Mouse (Mus musculus) forebrain, postnatal 0 days (tissue): ENCODE measurements at regions not wholly inside any gene's neighbourhood (a gene's known extent, or its start where the extent isn't known, plus 50 kb on each side); places are given as distances from the start of the nearest gene placed in this dataset.
A peak's percentile ranks its signal among the peaks of the same experiment; 100 is the strongest.

Experiments used
- ATAC-seq: fragments of 200-750 bp; cut with Nextera tagmentation; 2 replicates; pipeline ENCODE4 v1.8.0; 2017; ENCODE audit warnings: mild to moderate bottlenecking, moderate library complexity
- DNase-seq: peaks from one replicate; pipeline ENCODE4 v3.0.0-alpha.2; 2015
- H3K27ac ChIP-seq: fragments of 300-500 bp; sonication (generic); 2 replicates; pipeline ENCODE4 v1.5.1; 2014; ENCODE audit warnings: low read depth, mild to moderate bottlenecking, antibody characterized with exemption, low read length, moderate library complexity, mixed read lengths
- H3K27me3 ChIP-seq: fragments of 300-500 bp; sonication (generic); 2 replicates; pipeline ENCODE4 v1.6.1; 2014; ENCODE audit warnings: mild to moderate bottlenecking, low read length, mixed read lengths; ENCODE audit not compliant: insufficient read depth
- H3K36me3 ChIP-seq: fragments of 300-500 bp; sonication (generic); 2 replicates; pipeline ENCODE4 v1.6.1; 2014; ENCODE audit warnings: mild to moderate bottlenecking, moderate library complexity; ENCODE audit not compliant: insufficient read depth
- H3K4me1 ChIP-seq: fragments of 300-500 bp; sonication (generic); 2 replicates; pipeline ENCODE4 v1.6.1; 2014; ENCODE audit warnings: antibody characterized with exemption; ENCODE audit not compliant: insufficient read depth
- H3K4me2 ChIP-seq: fragments of 300-500 bp; sonication (generic); 2 replicates; pipeline ENCODE4 v1.6.1; 2014; ENCODE audit warnings: low read depth, mild to moderate bottlenecking, moderate library complexity
- H3K4me3 ChIP-seq: fragments of 300-500 bp; sonication (generic); 2 replicates; pipeline ENCODE4 v1.5.1; 2014; ENCODE audit warnings: low read depth, low read length, mixed read lengths
- H3K9ac ChIP-seq: fragments of 300-500 bp; sonication (generic); 2 replicates; pipeline ENCODE4 v1.6.1; 2014; ENCODE audit warnings: mild to moderate bottlenecking
- H3K9me3 ChIP-seq: fragments of 300-500 bp; sonication (generic); 2 replicates; pipeline ENCODE4 v1.6.1; 2016; ENCODE audit warnings: low read length
- CTCF ChIP-seq: sonication (generic); IDR thresholded peaks from 2 replicates; pipeline ENCODE4 v1.5.1; 2016; ENCODE audit warnings: antibody characterized with exemption, control low read depth, low read depth
- WGBS: fragments of 180-500 bp; shearing (Covaris S2); extraction: QIAGEN DNeasy Blood & Tissue Kit; methylation state at CpG from one replicate; pipeline ENCODE4 v1.1.7; 2014; 5-methylcytosine and 5-hydroxymethylcytosine counted together

- H3K4me2 ChIP-seq = no peak overlapping the region
- TF ChIP-seq CTCF = no peak
Measured at GRCm38 (mm10) chr8:47615061-47615460, 60.3 kb downstream of the Ing2 start.

GRCm38 (mm10) chr8:47611773-47612433 is 63.5 kb downstream of the Ing2 start:
- no peaks in the 10 kb centered on the region for H3K4me1 ChIP-seq
- WGBS = 67% methylated on average over 11 of the region's 11 CpGs
- H3K9me3 ChIP-seq = no peaks in the 10 kb centered on the region
- no peak overlapping the region for H3K4me3 ChIP-seq
- H3K4me2 ChIP-seq = no peak overlapping the region
- H3K27ac ChIP-seq = no peak overlapping the region
- ATAC-seq (peak; percentile 81), DNase-seq (peak; percentile 17)
- H3K36me3 ChIP-seq = no peaks in the 10 kb centered on the region
- H3K9ac ChIP-seq = no peak overlapping the region
- H3K27me3 ChIP-seq = no peaks in the 10 kb centered on the region
- no peak for TF ChIP-seq CTCF

More at GRCm38 (mm10) chr8:47615061-47615460, 60.3 kb downstream of the Ing2 start:
- no peak for DNase-seq
- Histone ChIP-seq H3K9ac (no peak overlapping the region), H3K9me3 (no peaks in the 10 kb centered on the region), H3K4me1 (no peaks in the 10 kb centered on the region), H3K4me3 (no peak overlapping the region), H3K27ac (no peak overlapping the region), H3K27me3 (no peaks in the 10 kb centered on the region), H3K36me3 (no peaks in the 10 kb centered on the region)
- 46% methylated on average over 8 of the region's 8 CpGs for WGBS
- ATAC-seq = no peak

GRCm38 (mm10) chr8:47609969-47610368 is 65.4 kb downstream of the Ing2 start:
- no peak for TF ChIP-seq CTCF
- ATAC-seq (no peak), DNase-seq (no peak)
- H3K9ac ChIP-seq = no peak overlapping the region
- H3K9me3 ChIP-seq = no peaks in the 10 kb centered on the region
- no peaks in the 10 kb centered on the region for H3K36me3 ChIP-seq
- H3K4me3 ChIP-seq = no peak overlapping the region
- 88% methylated on average over 5 of the region's 5 CpGs for WGBS
- H3K4me2 ChIP-seq = no peak overlapping the region
- no peak overlapping the region for H3K27ac ChIP-seq
- no peaks in the 10 kb centered on the region for H3K4me1 ChIP-seq
- no peaks in the 10 kb centered on the region for H3K27me3 ChIP-seq

GRCm38 (mm10) chr8:47604198-47604835 is 70.9 kb downstream of the Rwdd4a start:
- no peak for TF ChIP-seq CTCF
- DNase-seq (no peak), ATAC-seq (no peak)
- H3K27ac ChIP-seq = no peak overlapping the region
- no peaks in the 10 kb centered on the region for H3K4me1 ChIP-seq
- no peak overlapping the region for H3K4me2 ChIP-seq
- H3K4me3 ChIP-seq = no peak overlapping the region
- H3K9ac ChIP-seq = no peak overlapping the region
- 86% methylated on average over 8 of the region's 8 CpGs for WGBS
- no peaks in the 10 kb centered on the region for H3K36me3 ChIP-seq
- H3K27me3 ChIP-seq = no peaks in the 10 kb centered on the region
- H3K9me3 ChIP-seq = no peaks in the 10 kb centered on the region
